Mouse (Mus musculus): ENCODE data around the gene Spast. TPM values are rescaled to one million over a fixed set of nuclear protein-coding genes. Genes with fewer than 3 reads are reported as not detected.
"Not testable (repeated sequence)": the region's sequence is repeated elsewhere in the genome, so short reads cannot be mapped to it uniquely, and the experiment has no call there.

Spast gene
- total and polyA plus RNA-seq, 2 experiments from 2014 or later: 10.5 to 29.9 TPM

- Histone ChIP-seq H3K4me1 (ENCODE audit: control insufficient read depth, insufficient read depth) (0 out of 2 replicates have a peak, but pooled peaks cover 7% of the 10 kb centered on the region), H3K27ac (ENCODE audit: low read depth) (no peak overlapping the region), H3K4me2 (ENCODE audit: low read depth, low read length) (no peak overlapping the region), H3K36me3 (replicated peaks; ENCODE audit: control insufficient read depth, insufficient read depth, low read length) (no peaks in the 10 kb centered on the region), H3K4me3 (ENCODE audit: low read depth, low read length) (no peak overlapping the region), H3K27me3 (ENCODE audit: control insufficient read depth, insufficient read depth, low read length) (no peaks in the 10 kb centered on the region), H3K9ac (replicated peaks; ENCODE audit: low read depth, low read length) (no peak overlapping the region), H3K9me3 (replicated peaks; ENCODE audit: control insufficient read depth, low read length) (no peaks in the 10 kb centered on the region)
- DNase-seq (ENCODE audit: low spot score) (no peak), ATAC-seq (ENCODE audit: insufficient read depth, low read depth) (no peak)
- 96% methylated on average over 6 of the region's 6 CpGs for WGBS
- TF ChIP-seq EP300 (IDR thresholded peaks at IDR 0.05; ENCODE audit: low read depth): no peak
- no peak; the same call in 1 of the 2 replicates for TF ChIP-seq CTCF (IDR thresholded peaks at IDR 0.05; ENCODE audit: low read depth)
Observed at GRCm38 (mm10) chr17:74318721-74319120, 20.1 kb upstream of the Spast start.

GRCm38 (mm10) chr17:74322400-74323054 is 16.3 kb upstream of the Spast start:
- Histone ChIP-seq H3K27ac (ENCODE audit: low read depth) (no peak overlapping the region), H3K4me1 (ENCODE audit: control insufficient read depth, insufficient read depth) (no peaks in the 10 kb centered on the region), H3K36me3 (replicated peaks; ENCODE audit: control insufficient read depth, insufficient read depth, low read length) (no peaks in the 10 kb centered on the region), H3K9ac (replicated peaks; ENCODE audit: low read depth, low read length) (no peak overlapping the region), H3K4me3 (ENCODE audit: low read depth, low read length) (no peak overlapping the region), H3K4me2 (ENCODE audit: low read depth, low read length) (no peak overlapping the region), H3K9me3 (replicated peaks; ENCODE audit: control insufficient read depth, low read length) (no peaks in the 10 kb centered on the region), H3K27me3 (ENCODE audit: control insufficient read depth, insufficient read depth, low read length) (no peaks in the 10 kb centered on the region)
- no peak for ATAC-seq (ENCODE audit: insufficient read depth, low read depth)
- 49% methylated on average over 5 of the region's 5 CpGs for WGBS
- no peak for DNase-seq (ENCODE audit: low spot score)
- TF ChIP-seq CTCF (IDR thresholded peaks at IDR 0.05; ENCODE audit: low read depth) (peak; percentile 25), EP300 (IDR thresholded peaks at IDR 0.05; ENCODE audit: low read depth) (no peak)

- ATAC-seq (ENCODE audit: insufficient read depth, low read depth): no peak
- 73% methylated on average over 2 of the region's 2 CpGs for WGBS
Observed at GRCm38 (mm10) chr17:74323844-74324243, 14.9 kb upstream of the Spast start, which contains the start of gene Dpy30. Gene Dpy30 (minus strand): TSS chr17:74323944.

GRCm38 (mm10) chr17:74327195-74327594 is 11.6 kb upstream of the Spast start:
- DNase-seq (ENCODE audit: low spot score); H3K36me3 ChIP-seq (replicated peaks; ENCODE audit: control insufficient read depth, insufficient read depth, low read length); H3K27ac ChIP-seq (ENCODE audit: low read depth); H3K4me1 ChIP-seq (ENCODE audit: control insufficient read depth, insufficient read depth); H3K27me3 ChIP-seq (ENCODE audit: control insufficient read depth, insufficient read depth, low read length); H3K4me2 ChIP-seq (ENCODE audit: low read depth, low read length); H3K4me3 ChIP-seq (ENCODE audit: low read depth, low read length); H3K9ac ChIP-seq (replicated peaks; ENCODE audit: low read depth, low read length); H3K9me3 ChIP-seq (replicated peaks; ENCODE audit: control insufficient read depth, low read length); ATAC-seq (ENCODE audit: insufficient read depth, low read depth): not testable (repeated sequence)
- 83% methylated on average over 7 of the region's 7 CpGs for WGBS

More at GRCm38 (mm10) chr17:74323844-74324243, 14.9 kb upstream of the Spast start, which contains the start of gene Dpy30:
- Histone ChIP-seq H3K4me2 (ENCODE audit: low read depth, low read length) (no peak within 1 kb of the TSS), H3K9me3 (replicated peaks; ENCODE audit: control insufficient read depth, low read length) (no peaks in the 10 kb centered on the region), H3K4me3 (ENCODE audit: low read depth, low read length) (no peak within 1 kb of the TSS), H3K36me3 (replicated peaks; ENCODE audit: control insufficient read depth, insufficient read depth, low read length) (no peaks in the 10 kb centered on the region), H3K27ac (ENCODE audit: low read depth) (no peak within 1 kb of the TSS), H3K9ac (replicated peaks; ENCODE audit: low read depth, low read length) (no peak within 1 kb of the TSS), H3K27me3 (ENCODE audit: control insufficient read depth, insufficient read depth, low read length) (no peaks in the 10 kb centered on the region), H3K4me1 (ENCODE audit: control insufficient read depth, insufficient read depth) (no peaks in the 10 kb centered on the region)
- TF ChIP-seq CTCF (IDR thresholded peaks at IDR 0.05; ENCODE audit: low read depth): no peak
- no peak for TF ChIP-seq EP300 (IDR thresholded peaks at IDR 0.05; ENCODE audit: low read depth)
- no peak for DNase-seq (ENCODE audit: low spot score)

GRCm38 (mm10) chr17:74328146-74328545 is 10.6 kb upstream of the Spast start:
- H3K4me1 ChIP-seq (ENCODE audit: control insufficient read depth, insufficient read depth); H3K27ac ChIP-seq (ENCODE audit: low read depth); H3K27me3 ChIP-seq (ENCODE audit: control insufficient read depth, insufficient read depth, low read length); H3K4me3 ChIP-seq (ENCODE audit: low read depth, low read length); H3K9me3 ChIP-seq (replicated peaks; ENCODE audit: control insufficient read depth, low read length); ATAC-seq (ENCODE audit: insufficient read depth, low read depth); H3K9ac ChIP-seq (replicated peaks; ENCODE audit: low read depth, low read length); H3K36me3 ChIP-seq (replicated peaks; ENCODE audit: control insufficient read depth, insufficient read depth, low read length); H3K4me2 ChIP-seq (ENCODE audit: low read depth, low read length): not testable (repeated sequence)
- peak; percentile 35 for DNase-seq (ENCODE audit: low spot score)
- WGBS: 51% methylated on average over 2 of the region's 2 CpGs
- peak; percentile 58 for TF ChIP-seq CTCF (IDR thresholded peaks at IDR 0.05; ENCODE audit: low read depth)
